Mouse (Mus musculus): ENCODE data around the gene Pacsin3. TPM values are rescaled to one million over a fixed set of nuclear protein-coding genes. Genes with fewer than 3 reads are reported as not detected.

Pacsin3 gene
- total and polyA plus RNA-seq, 3 experiments, result 3.4 to 6.7 TPM; not detected in 1

DNA sequence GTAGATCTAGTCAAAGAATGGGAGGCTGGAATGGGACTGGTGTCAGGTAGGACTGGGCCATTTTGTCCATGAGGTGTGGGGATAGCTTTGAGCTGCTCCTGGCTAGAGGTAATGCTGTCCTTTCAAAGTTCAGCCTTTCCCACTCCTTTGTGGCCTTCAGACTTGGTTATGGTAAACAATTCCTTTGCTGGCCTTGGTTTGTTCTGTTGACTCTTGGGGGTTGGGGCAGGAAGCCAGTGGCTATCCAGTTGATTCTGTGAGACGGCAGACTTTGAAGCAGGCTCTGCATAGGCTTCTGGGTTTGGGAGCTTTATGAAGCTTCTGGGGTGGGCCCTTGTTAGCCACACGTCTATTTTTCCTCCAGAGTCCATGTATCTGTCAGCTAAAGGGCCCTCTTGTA lies 13.0 kb downstream of the Pacsin3 start:
- Histone ChIP-seq H3K36me3 (ENCODE audit: control insufficient read depth in 1 of 2, insufficient read depth in 2 of 2, low read length in 2 of 2) (peaks cover 10 to 17% of the 10 kb centered on the region in 2 experiments), H3K4me3 (ENCODE audit: control insufficient read depth in 1 of 2, insufficient read depth in 1 of 2, low read depth in 2 of 2, low read length in 2 of 2) (no peak overlapping the region), H3K9me3 (replicated peaks; ENCODE audit: insufficient read depth, low read length) (no peaks in the 10 kb centered on the region), H3K27me3 (ENCODE audit: control insufficient read depth in 1 of 2, insufficient read depth in 2 of 2, low read length in 2 of 2) (no peaks in the 10 kb centered on the region), H3K27ac (ENCODE audit: control insufficient read depth, low read depth, low read length) (no peak overlapping the region), H3K9ac (ENCODE audit: control insufficient read depth, low read depth, low read length, poor library complexity, severe bottlenecking) (no peak overlapping the region), H3K79me2 (ENCODE audit: control insufficient read depth, insufficient read depth, low read length, poor library complexity) (peaks cover 17% of the 10 kb centered on the region), H3K4me1 (ENCODE audit: control insufficient read depth in 1 of 2, insufficient read depth in 2 of 2, low read length in 2 of 2) (peaks cover 2 to 13% of the 10 kb centered on the region in 2 experiments; a peak in 3 of 4 replicates)
- TF ChIP-seq ZKSCAN1 (IDR thresholded peaks at IDR 0.05; ENCODE audit: low read depth, low read length) (no peak), RAD21 (IDR thresholded peaks at IDR 0.05; ENCODE audit: low read depth, low read length) (no peak), TAL1 (IDR thresholded peaks at IDR 0.05; ENCODE audit: low read length) (no peak), BHLHE40 (IDR thresholded peaks at IDR 0.05; ENCODE audit: borderline replicate concordance, low read depth, low read length) (no peak), POLR2AphosphoS2 (IDR thresholded peaks at IDR 0.05; ENCODE audit: low read length) (no peak), MYC (IDR thresholded peaks at IDR 0.05; ENCODE audit: low read depth, low read length) (no peak), TBP (IDR thresholded peaks at IDR 0.05; ENCODE audit: low read depth, low read length) (no peak), NELFE (IDR thresholded peaks at IDR 0.05; ENCODE audit: low read depth, low read length) (no peak), EP300 (IDR thresholded peaks at IDR 0.05; ENCODE audit: low read depth in 1 of 2, low read length in 2 of 2) (no peak)
- no peak for DNase-seq (ENCODE audit: low read depth, low spot score)

DNA sequence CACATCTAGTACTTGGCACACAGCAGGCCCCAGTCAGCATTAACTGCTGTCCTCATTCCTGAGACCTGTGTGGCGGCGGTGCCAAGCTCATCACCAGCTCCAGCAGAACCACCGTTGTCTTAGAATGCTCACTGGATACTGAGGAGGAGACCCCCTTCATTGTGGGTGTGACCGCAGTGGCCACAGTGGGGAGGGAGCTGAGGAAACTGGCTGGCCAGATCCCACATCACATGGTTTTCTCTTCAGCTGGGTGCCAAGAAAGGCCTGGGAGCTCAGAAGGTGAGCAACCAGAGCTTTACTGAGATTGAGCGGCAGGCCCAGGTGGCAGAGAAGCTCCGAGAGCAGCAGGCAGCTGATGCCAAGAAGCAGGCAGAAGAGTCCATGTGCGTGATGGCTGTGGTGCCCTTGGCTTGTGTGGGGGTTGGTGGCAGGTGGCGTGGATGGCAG lies 14.0 kb downstream of the Pacsin3 start:
- no peak overlapping the region for H3K27ac ChIP-seq (ENCODE audit: control insufficient read depth, low read depth, low read length)
- peaks cover 2 to 7% of the 10 kb centered on the region in 2 experiments; a peak in 2 of 4 replicates for H3K4me1 ChIP-seq (ENCODE audit: control insufficient read depth in 1 of 2, insufficient read depth in 2 of 2, low read length in 2 of 2)
- peaks cover 17% of the 10 kb centered on the region for H3K79me2 ChIP-seq (ENCODE audit: control insufficient read depth, insufficient read depth, low read length, poor library complexity)
- H3K4me3 ChIP-seq (ENCODE audit: control insufficient read depth in 1 of 2, insufficient read depth in 1 of 2, low read depth in 2 of 2, low read length in 2 of 2), result no peak overlapping the region
- no peak for DNase-seq (ENCODE audit: low read depth, low spot score)
- no peaks in the 10 kb centered on the region for H3K27me3 ChIP-seq (ENCODE audit: control insufficient read depth in 1 of 2, insufficient read depth in 2 of 2, low read length in 2 of 2)
- H3K9ac ChIP-seq (ENCODE audit: control insufficient read depth, low read depth, low read length, poor library complexity, severe bottlenecking), result no peak overlapping the region
- H3K36me3 ChIP-seq (ENCODE audit: control insufficient read depth in 1 of 2, insufficient read depth in 2 of 2, low read length in 2 of 2), result peaks cover 8 to 21% of the 10 kb centered on the region in 2 experiments
- no peaks in the 10 kb centered on the region for H3K9me3 ChIP-seq (replicated peaks; ENCODE audit: insufficient read depth, low read length)
- TF ChIP-seq JUND (IDR thresholded peaks at IDR 0.05; ENCODE audit: low read depth, low read length) (no peak), USF2 (IDR thresholded peaks at IDR 0.05; ENCODE audit: borderline replicate concordance in 1 of 2, insufficient read depth in 1 of 2, low read depth in 1 of 2, low read length in 2 of 2) (no peak), ZNF384 (IDR thresholded peaks at IDR 0.05; ENCODE audit: low read depth, low read length) (no peak), MXI1 (IDR thresholded peaks at IDR 0.05; ENCODE audit: low read depth, low read length) (no peak), E2F4 (IDR thresholded peaks at IDR 0.05; ENCODE audit: borderline replicate concordance, low read depth, low read length) (no peak), NELFE (IDR thresholded peaks at IDR 0.05; ENCODE audit: low read depth, low read length) (no peak), TAL1 (IDR thresholded peaks at IDR 0.05; ENCODE audit: low read length) (no peak), CHD1 (IDR thresholded peaks at IDR 0.05; ENCODE audit: low read depth, low read length) (no peak), GABPA (IDR thresholded peaks at IDR 0.05; ENCODE audit: low read depth, low read length) (no peak), MAX (IDR thresholded peaks at IDR 0.05; ENCODE audit: low read length) (no peak), HCFC1 (IDR thresholded peaks at IDR 0.05; ENCODE audit: low read depth, low read length) (no peak), ZMIZ1 (IDR thresholded peaks at IDR 0.05; ENCODE audit: low read depth, low read length) (no peak)
